Mouse (Mus musculus) frontal cortex, postnatal 25 days (tissue): Measurements from ENCODE around the gene Kat6b.

Experiments
- DNase-seq, 2 experiments: peaks; one replicate each; pipeline ENCODE4 v3.0.0; 2022; ENCODE audit warnings: low spot score in 2 of 2

Kat6b gene

GRCm38 (mm10) chr14:21592985-21593750, 111.9 kb downstream of the Kat6b start:
- DNase-seq, result no peak

GRCm38 (mm10) chr14:21599446-21600173, 118.4 kb downstream of the Kat6b start:
- no peak for DNase-seq

GRCm38 (mm10) chr14:21600174-21600566, 118.9 kb downstream of the Kat6b start:
- DNase-seq, result no peak

- DNase-seq, result no peak
Observed at GRCm38 (mm10) chr14:21600628-21601027, 119.4 kb downstream of the Kat6b start.

GRCm38 (mm10) chr14:21602166-21602565, 120.9 kb downstream of the Kat6b start:
- DNase-seq, result no peak

GRCm38 (mm10) chr14:21602937-21603336, 121.7 kb downstream of the Kat6b start:
- no peak for DNase-seq

- no peak for DNase-seq
Observed at GRCm38 (mm10) chr14:21607686-21608085, 126.5 kb downstream of the Kat6b start.

GRCm38 (mm10) chr14:21608886-21609285, 127.7 kb downstream of the Kat6b start:
- no peak for DNase-seq

GRCm38 (mm10) chr14:21610224-21610623, 129.0 kb downstream of the Kat6b start:
- no peak for DNase-seq

- no peak for DNase-seq
Observed at GRCm38 (mm10) chr14:21613031-21613430, 131.8 kb downstream of the Kat6b start.

- DNase-seq, result no peak
Observed at GRCm38 (mm10) chr14:21614103-21614502, 132.9 kb downstream of the Kat6b start.

GRCm38 (mm10) chr14:21615853-21616252, 134.6 kb downstream of the Kat6b start:
- no peak for DNase-seq

- DNase-seq, result no peak
Observed at GRCm38 (mm10) chr14:21617221-21617980, 136.2 kb downstream of the Kat6b start.

GRCm38 (mm10) chr14:21619951-21620350, 138.7 kb downstream of the Kat6b start:
- DNase-seq, result no peak

- DNase-seq, result no peak
Observed at GRCm38 (mm10) chr14:21625946-21626345, 144.7 kb downstream of the Kat6b start.

- DNase-seq, result no peak
Observed at GRCm38 (mm10) chr14:21631665-21632200, 150.5 kb downstream of the Kat6b start.

- DNase-seq, result no peak
Observed at GRCm38 (mm10) chr14:21636548-21636947, 155.3 kb downstream of the Kat6b start.

GRCm38 (mm10) chr14:21640806-21641435, 159.7 kb downstream of the Kat6b start:
- no peak for DNase-seq

GRCm38 (mm10) chr14:21653813-21654212, 172.6 kb downstream of the Kat6b start:
- DNase-seq, result no peak

- DNase-seq, result no peak
Observed at GRCm38 (mm10) chr14:21659155-21659554, 177.9 kb downstream of the Kat6b start.

- no peak for DNase-seq
Observed at GRCm38 (mm10) chr14:21659652-21660051, 178.4 kb downstream of the Kat6b start.
